Mouse (Mus musculus) adrenal gland, postnatal 36 days (tissue): Measurements from ENCODE around the gene Lnp1. TPM values are rescaled to one million over a fixed set of nuclear protein-coding genes. Genes with fewer than 3 reads are reported as not detected.
"Not testable (repeated sequence)": the region's sequence is repeated elsewhere in the genome, so short reads cannot be mapped to it uniquely, and the experiment has no call there.

Source experiments
- DNase-seq, 2 experiments: peaks; one replicate each; pipeline ENCODE4 v3.0.0; 2021; ENCODE audit warnings: mixed read lengths in 1 of 2
- long read RNA-seq, 2 experiments: library from polyadenylated mRNA; stranded (forward); transcript quantifications; one replicate each; pipeline ENCODE4 v2.0.0; 2021; ENCODE audit warnings: borderline sequencing depth in 2 of 2
- total RNA-seq, 2 experiments: library from RNA; stranded (reverse); gene quantifications; 2 replicates each; pipeline ENCODE4 v1.2.3; 2021

Gene Lnp1
- total RNA-seq, result not detected
- long read RNA-seq, experiment 1, result 0 reads
- long read RNA-seq, experiment 2, result 0 reads

DNA sequence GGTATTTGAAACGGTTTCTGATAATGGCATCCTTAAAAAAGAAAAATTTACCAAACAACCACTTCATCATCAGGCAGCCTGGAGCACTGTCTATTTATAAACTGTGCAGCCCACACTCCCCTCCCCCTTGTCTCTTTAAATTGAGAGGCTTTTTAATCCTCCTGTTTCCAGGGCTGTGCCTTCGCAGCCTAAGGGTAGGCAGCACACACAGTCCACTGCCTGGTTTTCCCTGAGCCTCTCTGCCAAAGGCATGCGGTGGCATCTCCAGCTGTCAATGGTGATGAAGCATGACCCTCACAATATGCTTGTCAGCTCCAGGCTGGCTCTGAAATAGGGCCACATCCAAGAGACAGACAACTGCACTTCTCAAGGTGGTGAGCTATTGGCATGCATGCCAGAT lies at the start of gene Lnp1:
TSS of gene Lnp1 (minus strand) at position 39 of the 400 bp plus-strand sequence.
- DNase-seq, result no peak

DNA sequence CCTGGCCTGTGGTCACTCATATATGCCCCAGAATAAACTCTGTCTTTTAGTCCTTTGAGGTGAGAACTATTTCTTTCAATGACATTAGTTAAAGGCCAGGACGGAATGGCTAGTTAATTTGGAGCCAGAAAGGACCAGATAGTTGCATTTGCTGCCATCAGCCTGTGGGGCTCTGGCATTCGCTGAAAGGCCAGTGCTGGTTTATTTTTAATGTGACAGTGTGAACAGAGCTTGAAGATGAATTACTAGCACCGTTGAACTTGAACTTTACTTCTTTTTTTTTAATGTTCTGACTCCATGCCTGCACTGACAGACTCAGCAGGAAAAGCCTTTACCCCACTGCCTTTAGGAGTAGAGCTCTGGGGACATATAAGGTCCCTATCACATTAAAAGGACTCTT lies 46.8 kb upstream of the Lnp1 start:
- peak; percentile 2 to 14 for DNase-seq

DNA sequence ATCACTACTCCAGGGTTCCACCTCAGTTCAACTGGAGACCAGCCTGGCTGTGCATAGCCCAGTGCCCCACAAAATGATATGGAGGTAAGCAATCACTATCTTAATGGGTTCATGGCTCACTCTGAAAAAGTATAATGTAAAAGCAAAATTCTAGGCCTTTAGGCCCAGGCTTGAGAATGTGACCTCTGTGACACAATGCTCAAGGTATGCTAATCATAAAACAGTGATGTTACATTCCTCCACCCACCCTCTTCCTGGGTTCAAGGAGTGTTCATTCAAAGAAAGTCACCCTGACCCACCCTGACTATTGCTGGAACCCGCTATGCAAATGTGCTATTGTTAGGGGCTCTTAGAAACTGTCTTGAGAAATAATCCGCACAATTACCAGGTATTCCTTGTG lies 30.4 kb upstream of the Lnp1 start:
- DNase-seq, result not testable (repeated sequence)

DNA sequence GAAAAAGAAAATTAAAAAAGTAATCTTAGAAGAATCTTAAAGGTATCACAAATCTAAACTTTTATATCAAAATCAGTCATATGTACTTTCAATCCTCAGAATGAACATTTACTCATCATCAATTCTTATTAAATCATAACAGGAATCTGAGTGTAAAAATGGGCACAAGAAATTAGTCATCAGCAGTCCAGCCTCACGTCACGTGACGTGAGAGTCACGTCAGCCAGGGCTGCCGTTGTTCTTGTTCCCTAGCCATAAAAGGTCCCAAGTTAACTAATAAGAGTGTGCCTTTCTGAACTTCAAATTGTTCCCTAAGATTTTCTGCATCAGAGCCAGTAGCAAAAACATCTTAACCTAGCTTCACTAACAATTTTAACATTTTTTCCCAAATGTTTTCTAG lies 21.2 kb upstream of the Lnp1 start:
- no peak for DNase-seq

DNA sequence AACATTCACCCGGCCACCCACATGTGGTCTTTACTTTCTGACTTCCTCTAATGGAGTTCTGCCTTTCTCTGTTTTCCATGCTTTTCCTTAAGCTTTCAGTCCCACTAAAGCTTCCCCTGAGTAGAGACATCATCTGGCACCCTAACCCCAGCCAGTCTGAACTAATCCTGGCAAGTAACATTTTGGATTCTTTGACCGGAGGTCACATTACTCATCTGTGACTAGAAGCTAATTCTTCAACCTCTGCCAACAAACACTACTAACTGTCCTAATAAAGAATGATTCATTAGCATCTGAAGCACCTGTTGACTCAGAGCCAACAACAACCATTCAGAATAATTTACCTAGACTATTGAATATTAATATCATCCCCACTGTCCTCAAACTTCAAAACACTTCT lies 14.5 kb upstream of the Lnp1 start:
- peak in 1 of 2 experiments; percentile 7 for DNase-seq

DNA sequence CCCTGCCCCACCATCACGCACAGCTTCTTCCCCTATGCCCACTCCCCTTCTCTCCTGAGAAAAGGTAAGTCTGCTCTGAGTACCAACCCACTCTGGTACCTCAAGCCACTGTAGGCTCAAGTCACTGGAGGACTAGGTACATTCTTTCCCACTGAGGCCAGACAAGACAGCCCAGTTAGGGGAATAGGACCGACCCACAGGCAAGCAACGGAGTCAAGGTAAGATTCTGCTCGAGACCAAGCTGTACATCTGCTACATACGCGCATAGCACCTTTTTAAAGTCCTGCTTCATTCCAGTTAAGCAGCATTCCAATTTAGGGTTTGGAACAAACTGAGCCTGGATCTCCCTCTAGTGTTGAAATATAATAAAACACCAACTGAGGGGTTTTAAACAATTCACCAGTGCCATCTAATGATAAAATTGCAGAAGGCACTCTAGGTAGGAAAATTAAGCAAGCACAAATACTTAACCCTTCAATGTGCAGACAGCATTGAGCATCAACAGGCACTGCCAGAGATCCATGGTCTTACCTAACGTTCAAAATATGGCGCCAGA lies 7.7 kb downstream of the Lnp1 start:
- no peak for DNase-seq

DNA sequence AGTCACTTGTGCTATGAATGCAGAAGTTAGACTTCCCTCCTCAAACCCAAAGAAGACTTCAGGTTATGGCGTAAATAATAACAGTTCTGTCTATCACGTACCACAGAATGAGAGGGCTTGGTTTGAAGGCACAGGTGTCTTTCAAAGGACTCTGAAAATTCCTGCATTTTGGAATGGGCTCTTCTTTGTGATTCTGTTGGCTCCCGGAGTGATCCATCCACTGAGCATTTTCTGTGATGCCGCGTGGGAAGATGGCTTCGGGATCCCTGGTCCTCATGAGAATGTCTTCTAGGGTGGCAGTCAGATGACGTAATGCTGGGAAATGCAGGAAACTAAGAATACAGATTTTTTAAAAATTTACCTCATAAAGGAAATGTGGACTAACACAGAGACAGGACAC lies 10.6 kb downstream of the Lnp1 start:
- no peak for DNase-seq

DNA sequence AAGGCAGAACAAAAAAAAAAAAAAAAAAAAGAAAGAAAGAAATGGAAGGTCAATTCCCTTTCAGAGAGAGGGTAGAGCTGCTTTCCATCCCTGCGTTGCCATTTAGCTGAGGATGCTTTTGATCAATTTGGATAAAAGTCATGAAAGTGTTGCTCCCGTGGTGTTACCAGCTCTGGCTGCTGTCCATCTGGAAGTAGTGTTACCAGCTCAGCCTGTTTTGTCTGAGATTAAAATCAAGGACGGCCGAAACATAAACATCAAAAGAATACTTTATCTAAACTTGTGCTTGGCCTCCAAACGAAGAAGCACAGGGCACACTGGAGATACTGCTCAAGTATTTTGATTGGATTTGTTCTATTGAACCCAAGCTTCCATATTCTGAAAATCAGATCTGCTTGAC lies 18.9 kb downstream of the Lnp1 start:
- peak in 1 of 2 experiments; percentile 36 for DNase-seq

DNA sequence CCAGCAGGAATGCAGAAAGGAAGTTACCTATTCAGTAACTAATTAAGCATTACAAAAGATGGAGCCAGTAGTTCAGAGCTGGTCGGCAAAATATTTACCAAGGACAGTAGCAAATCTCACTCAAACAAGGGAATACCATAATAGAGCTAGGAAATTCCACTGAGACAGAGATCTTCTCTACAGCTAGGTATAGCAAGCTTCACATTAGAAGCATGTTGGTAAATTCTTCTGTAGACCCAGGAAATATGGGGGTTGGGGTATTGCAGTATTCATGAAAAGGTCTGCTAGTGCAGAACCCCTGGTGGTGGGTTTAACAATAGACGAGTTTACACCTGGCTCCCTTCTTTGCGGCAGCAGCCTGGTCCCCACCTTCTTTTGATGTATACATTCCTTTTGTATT lies 25.7 kb downstream of the Lnp1 start:
- not testable (repeated sequence) for DNase-seq

DNA sequence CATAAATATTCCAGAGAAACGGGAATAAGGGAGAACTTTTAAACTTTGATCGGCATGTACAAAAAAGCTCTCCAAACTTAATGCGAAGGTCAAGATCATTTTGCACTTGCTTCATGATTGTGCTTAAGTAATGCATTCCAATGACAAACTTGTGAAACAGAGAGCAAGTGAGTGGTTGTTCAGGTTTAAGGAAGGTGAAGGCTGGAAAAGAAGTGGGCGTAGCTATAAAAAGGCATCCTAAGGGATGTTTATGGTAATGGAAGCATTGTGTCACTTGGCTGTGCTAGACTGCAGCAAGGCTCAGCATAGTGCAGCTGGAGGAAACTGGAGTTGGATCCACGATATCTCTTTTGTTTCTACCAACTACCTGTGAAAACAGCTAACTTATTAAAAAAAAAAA lies 36.3 kb downstream of the Lnp1 start:
- DNase-seq, result no peak

DNA sequence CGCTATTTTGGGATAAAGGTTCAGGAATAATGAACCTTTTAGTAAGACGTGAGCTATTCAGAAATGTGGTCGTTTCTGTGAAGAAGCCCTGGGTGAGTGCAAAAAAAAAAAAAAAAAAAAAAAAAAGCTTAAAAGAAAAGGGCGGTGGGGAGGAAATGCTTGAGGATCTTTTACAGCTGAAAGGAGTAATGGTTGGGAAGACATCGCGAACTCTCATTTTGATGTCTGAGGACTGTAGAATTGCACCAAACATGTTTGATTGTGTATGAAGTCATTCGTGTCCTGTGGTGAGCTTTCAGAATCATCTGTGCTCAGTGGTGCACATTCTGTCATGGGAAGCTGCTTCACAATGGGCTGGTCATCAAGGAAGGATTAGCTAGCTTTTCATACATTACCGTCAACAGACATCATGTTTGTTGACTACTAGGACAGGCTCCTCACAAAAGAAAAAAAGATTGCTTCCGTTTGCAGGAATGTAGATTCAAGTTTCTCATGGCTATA lies 41.2 kb downstream of the Lnp1 start:
- DNase-seq, result no peak

DNA sequence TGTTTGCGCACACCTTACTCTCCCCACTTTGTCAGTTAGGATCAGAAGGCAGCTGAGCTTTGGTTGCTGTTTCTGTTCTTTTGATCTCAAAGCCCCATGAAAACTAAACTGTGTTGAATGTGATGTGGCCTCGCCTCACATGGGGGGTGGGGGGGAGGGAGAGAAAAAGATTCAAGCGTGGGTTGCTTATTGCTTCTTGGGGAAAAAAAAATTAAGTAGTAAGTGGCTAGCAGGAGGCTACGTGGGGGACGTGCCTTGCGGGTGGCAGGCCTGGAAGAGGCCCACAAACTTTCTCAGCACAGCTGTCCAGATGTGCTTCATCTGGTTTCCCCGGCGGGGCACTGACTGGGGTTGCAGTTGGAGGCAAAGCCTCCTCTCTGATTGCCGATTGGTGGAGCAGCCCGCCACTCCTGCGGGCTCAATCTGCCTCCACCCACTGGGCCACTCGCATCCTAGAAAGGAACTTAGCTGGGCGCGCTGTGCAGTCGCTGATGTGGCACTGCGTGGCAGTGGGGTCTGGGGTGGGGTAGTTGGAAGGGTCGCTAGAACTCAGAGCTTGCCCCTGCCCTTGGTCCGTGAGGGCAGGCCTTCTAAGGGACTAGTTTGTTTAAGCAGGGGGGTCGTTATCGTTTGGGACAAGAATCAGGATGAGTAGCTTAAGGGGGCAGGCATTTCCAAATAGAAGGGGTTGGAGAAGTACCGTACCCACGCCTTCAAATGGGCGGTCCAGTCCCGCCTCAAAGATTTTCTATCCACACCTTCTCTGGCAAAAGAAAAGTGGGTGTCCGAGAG lies 41.8 kb downstream of the Lnp1 start, which contains the start of gene Tmem45a:
TSS of gene Tmem45a (minus strand) at position 343 of the 792 bp plus-strand sequence.
- DNase-seq, result peak; percentile 91

DNA sequence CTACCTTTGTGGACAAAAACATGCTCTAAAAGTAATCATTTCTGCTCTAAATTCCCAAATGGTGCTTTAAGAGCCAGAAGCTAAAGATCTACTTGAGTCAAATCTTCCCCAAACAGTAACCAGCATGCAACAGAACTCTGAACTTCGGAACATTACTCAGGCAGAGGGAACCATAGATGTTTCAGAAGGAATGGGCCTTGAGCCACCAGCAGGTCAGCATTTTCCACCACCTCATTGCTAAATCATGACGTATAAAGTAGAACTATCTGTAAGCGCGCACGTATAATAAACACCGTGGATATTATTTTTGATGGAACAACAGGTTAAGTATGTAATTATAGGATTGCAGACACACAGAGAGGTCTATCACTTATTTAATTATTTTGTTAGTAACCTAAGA lies 43.0 kb downstream of the Lnp1 start:
- DNase-seq, result no peak

DNA sequence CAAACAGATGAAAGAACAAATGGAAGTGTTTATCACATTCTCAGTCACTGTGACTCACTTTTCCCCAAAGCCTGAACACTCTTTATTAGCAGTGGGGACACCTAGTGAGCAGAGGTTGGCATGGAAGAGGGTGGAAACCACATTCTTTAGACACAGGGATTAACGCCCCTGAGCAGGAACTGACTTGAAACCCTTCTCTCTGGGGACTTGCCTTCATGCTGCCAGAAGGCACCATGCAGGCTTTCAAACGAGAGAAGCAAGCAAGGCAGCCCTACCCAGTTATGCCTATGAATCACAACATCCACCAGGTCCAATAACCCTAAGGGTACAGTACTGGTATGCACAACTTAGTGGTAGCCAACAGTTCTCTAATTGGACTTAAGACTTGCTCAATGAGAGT lies 54.5 kb downstream of the Lnp1 start:
- no peak for DNase-seq

DNA sequence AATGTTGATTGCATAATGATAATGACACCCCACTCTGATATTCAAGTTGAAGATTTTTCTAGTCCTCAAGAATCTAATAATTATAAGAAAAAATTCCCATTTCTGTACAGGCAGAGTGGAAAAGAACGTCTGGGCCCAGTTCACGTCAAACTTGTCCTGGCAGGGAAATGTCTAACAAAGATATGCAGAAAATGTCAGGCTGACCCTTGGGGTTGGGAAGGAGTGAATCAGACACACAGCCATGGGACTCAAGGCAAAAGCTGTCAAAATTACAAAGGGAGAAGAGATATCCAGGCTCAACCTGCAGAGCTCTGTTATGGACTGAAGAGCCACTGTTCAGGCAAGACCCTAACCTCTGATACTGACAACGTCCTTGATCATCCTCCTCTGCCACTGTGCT lies 57.4 kb downstream of the Lnp1 start:
- DNase-seq, result no peak

DNA sequence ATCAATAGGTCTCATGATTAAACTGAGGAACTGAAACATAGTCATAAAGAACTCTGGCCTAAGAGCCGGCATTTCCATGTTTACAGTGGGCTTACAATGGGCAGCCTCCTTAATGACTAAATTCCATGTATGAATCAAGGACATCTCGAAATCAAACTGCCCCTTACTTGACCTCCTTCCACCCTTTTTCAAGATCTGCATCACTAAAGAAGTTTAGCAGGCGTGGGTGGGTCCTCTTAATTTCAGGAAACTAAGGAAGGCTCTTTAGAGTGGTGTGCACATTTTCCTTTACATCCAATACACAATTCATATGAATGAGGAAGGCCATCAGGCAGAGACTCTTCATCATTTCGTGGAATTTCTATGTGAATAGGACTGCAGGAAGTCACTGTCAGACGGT lies 59.5 kb downstream of the Lnp1 start:
- no peak for DNase-seq

DNA sequence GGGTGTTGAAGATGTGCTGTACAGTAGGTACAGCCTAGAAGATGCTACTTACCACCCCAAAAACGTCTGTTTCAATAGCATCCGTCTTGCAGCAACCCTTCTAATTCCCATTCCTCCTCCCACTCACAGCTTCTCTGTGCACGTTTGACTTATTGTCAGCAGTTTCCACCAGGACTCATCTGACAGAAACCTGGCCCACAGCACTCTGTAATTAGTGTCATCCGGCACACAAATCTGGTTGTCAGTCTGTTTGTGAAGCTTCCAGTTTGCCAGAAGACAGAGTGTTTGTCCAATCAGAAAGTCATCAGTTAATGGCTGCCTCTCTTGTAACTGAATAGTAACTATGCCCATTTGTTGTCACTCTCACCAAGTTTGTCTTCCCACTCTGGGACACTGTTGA lies 60.3 kb downstream of the Lnp1 start:
- DNase-seq, result no peak

Other genes with a start within 250 kb of the Lnp1 start
- gene Tfg, start 210.6 kb downstream of the Lnp1 start, total RNA-seq, result 10 to 100 TPM; 66.5 to 67.4 TPM
- gene Adgrg7, start 132.2 kb downstream of the Lnp1 start, total RNA-seq, result under 1 TPM in 1 of 2 experiments, not detected in 1; 0.10 TPM
- 1 to 10 TPM; 3.0 to 7.6 TPM for gene Tmem45a, start 41.9 kb downstream of the Lnp1 start, total RNA-seq
- gene Tmem45a2, start 143.3 kb upstream of the Lnp1 start, total RNA-seq, result not detected
- 10 to 100 TPM; 56.3 to 59.2 TPM for gene Tomm70a, start 193.6 kb upstream of the Lnp1 start, total RNA-seq
- 10 to 100 TPM; 35.0 to 53.6 TPM for gene Nit2, start 239.3 kb upstream of the Lnp1 start, total RNA-seq